Mouse (Mus musculus) layer of hippocampus, postnatal 14 days (tissue): ENCODE results near the gene Immt. TPM values are rescaled to one million over a fixed set of nuclear protein-coding genes. Genes with fewer than 3 reads are reported as not detected.
A peak's percentile ranks its signal among the peaks of the same experiment; 100 is the strongest.

Experiments
- DNase-seq, 2 experiments: peaks; one replicate each; pipeline ENCODE4 v3.0.0; 2021 to 2022; ENCODE audit warnings: low spot score in 2 of 2, mixed read lengths in 1 of 2
- long read RNA-seq, 2 experiments: library from polyadenylated mRNA; stranded (forward); transcript quantifications; one replicate each; pipeline ENCODE4 v2.0.0; 2021
- total RNA-seq, 2 experiments: library from RNA; stranded (reverse); gene quantifications; 2 replicates each; pipeline ENCODE4 v1.2.3; 2021

Gene Immt
- 100 to 1,000 TPM; 144 to 145 TPM for total RNA-seq
- long read RNA-seq, experiment 1, partial matches to known transcripts: 2 of 18 reads
- long read RNA-seq, experiment 1, other reads (novel, unspliced or antisense): 14 of 18 reads
- long read RNA-seq, experiment 2, partial matches to known transcripts: 0 of 24 reads
- long read RNA-seq, experiment 2, other reads (novel, unspliced or antisense): 22 of 24 reads

DNA sequence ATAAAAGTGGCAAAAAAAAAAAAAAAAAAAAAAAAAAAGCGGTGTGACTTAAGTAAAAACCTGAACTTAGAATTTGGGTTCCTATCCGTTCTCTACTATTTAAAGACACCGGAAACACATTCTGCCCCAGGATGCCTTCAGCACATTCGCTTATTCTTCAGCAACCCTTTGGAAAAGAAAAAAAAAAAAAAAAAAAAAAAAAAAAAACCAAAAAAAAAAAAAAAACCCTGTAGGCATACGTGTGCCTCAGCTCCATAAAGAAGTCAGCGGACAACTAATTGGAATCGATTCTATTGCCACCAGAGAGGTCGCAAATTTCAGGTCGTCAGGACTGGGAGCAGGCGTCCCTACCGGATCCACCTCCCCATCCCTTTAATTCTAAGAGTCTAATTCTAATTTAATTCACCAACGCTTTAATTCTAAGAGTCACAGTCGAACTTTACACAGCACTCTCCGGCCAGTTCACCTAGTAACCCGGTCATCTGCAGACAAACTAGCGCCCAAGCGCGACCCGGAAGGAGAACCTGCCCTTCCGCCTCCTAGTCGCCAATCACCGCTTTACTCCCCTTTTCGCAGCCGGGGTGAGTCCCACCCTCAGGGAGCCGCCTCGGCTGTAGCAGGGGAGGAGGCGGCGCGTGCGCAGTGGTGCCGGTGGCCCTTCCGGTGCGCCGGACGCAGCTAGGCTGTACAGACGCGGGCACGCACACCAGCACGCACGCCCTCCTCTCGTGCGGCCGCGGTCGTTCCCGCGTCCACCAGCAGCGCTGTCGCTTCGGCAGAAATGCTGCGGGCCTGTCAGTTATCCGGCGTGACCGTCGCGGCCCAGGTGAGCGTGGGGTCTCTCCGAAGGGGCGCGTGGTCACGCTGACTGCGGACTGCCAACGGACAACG is at the start of gene Immt:
Gene Immt (plus strand): TSS at position 642 of the 891 bp plus-strand sequence.
- peak; percentile 93 to 97 for DNase-seq

DNA sequence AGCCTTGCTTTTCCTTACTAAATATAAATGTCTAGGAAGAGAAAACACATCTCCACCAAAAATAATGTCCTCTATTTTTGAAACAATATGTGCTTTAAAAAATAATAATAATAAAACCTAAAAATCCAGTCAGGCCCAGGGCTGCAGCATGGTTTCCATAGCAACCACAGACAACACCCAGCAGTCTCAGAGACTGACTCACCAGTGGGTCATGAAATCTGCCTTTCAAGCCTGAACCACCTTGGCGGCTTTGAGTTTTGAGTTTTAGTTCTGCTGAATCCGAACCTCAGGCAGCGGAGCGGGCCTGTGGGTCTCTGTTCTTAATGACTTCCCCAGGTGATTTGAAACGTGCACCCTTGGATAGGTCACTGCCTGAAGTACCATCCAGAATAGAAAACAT is 48.0 kb upstream of the Immt start:
- no peak for DNase-seq

DNA sequence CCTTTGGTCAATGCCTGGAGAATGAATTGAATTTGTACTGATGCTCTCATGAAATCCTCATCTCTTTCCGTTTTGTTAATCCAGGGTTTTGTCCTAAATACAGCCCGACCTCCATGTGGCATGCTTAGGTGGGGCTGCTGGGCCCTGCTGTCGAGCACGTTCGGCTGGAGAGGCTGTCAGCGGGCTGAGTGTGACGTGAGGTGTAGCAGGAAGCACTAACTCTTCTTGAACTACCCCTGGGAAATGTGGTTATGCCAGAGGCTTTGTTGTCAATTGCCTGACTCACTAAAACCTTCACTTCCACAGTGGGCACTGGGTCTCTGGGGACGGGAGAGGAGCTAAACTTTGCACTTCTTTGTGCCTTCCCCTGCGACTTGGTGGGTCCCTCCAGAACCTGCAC is 42.8 kb upstream of the Immt start:
- DNase-seq: no peak

DNA sequence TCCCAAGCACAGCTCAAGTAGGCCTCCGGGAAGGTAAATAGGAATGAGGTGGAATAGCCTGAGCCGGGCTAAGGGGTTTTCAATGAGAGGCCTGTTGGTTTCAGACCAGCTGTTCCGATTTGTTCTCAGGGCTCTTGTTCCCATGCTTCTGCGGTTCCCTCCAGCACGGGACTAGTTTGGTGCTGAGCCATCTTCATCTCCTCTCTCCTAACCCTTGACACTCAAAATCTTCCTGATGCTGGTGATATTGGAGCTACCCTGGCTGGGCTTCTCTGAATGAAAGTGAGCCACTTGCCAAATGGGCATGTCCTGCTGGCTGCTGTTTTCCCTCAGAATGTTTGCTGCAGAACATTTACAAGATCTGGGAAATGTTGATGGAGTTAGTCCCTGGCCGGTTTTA is 39.4 kb upstream of the Immt start:
- no peak for DNase-seq

DNA sequence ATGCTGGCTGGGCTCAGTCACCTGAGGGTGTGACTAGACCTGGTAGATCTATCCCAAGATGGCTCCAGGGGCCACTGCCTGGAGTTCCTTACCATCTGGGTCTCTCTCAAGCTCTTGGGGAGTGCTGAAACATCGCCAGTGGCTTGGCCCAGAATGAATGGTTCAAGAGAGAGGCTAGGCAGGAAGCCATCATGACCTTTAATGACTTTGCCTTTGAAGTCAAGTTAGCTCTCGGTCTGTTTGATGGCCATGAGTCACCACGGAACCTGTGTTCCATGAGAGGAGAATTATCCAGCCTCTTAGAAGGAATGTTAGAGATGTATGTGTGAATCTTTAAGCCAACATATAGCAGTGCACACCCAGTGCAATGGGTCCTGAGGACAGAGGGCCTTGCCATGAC is 31.7 kb upstream of the Immt start:
- no peak for DNase-seq

DNA sequence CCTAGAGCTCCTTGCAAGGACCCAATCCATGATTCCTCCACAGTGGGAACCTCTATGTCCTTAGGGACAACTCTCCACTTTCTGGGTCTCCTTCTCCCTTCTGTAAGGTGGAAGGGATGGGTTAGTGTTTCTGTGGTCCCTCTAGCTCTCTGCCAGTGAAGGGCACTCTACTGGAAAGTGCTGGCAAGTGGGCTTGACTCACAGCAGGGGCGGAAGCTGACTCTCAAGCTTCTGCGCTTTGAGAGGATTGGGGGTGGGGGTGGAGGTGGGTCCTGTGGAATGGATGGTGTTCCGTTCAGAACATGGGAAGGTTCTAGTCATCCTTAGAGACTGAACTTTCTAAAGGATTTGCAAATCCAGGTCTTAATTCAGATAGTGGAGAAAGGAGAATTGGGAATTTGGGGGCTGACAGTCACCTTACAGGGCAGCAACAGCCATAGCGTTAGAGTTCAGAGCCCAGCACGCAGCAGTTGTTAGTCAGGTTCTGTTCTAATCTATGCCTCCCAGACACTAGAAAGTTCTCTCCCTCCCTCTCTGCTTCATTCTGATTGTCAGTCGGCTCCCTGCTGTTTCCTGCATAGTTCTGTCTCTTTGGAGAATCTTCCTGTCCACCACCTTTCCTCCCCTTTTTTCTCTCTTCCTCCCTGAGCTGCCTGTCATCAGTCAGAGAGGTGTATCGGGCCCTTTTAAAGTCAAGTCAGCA is 30.0 kb upstream of the Immt start:
- DNase-seq: no peak

DNA sequence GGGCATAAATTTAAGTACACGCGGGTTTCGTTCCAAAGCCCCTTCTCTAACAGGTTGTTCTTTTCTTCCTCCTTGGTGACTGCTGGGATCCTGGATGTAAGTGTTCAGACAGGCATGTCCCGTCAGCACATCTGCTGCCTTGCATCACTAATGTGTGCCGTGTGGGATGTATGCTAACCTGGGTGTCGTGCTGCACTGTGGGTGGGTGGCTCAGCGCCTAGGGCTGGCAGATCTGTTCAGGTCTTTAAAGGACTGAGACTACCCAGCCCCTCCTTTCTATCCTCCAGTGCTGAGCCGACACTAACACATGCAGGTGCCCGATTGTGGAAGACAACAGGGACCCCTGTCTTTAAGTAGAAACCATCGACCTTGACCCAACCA is 29.4 kb upstream of the Immt start:
- DNase-seq: peak in 1 of 2 experiments; percentile 40

DNA sequence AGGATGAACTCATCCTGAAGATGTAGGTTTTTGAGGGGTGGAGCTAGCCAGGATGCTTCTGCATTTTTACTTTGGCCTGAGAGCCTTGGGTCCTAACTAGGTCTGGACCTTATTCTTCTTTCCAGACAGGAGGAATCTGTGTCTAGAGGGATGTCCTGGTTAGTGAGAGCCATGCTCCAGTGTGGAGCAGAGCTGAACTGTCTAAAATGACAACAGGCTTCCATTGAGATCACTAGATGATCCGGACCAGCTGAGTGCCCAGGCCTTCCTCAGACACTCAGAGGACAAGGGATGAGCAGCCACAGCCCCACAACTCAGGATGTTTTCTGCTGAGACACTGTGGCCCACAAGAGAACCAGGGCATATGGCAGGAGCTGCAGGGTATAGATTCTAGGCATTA is 27.5 kb upstream of the Immt start:
- DNase-seq: no peak

DNA sequence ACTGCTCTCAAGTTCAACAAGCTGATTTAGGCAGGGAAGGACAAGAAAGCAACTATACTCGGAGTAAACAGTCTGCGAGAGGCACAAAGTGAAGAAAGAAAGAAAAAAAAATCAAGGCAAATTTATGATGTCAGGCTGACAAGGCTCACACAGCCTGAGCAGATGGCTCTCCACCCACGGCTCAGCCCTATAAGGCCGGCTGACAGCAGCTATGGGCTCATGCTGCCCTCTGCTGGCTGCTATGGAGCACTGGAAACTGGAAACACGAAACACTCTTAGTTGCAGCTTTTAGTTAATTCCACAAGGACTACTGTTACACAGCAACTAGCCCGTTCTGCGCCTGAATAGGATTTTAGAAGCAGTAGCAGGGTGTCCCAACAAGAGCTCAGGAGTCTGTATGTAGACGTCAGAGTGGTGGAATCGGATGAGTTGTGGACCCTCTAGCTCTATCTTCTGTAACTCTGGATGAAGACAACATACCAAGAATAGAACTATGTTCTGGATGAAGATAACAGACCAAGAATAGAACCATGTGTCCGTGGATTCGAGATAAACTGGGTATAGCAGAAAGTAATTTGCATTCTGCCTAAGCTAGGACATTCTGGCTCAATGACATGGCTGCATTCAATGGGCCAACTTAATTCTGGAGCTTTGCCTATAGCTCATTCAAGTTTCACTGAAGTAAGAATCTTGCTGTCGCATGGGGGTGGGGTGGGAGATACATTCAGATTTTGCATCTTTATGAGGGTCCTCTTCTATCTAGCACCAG is 26.9 kb upstream of the Immt start:
- DNase-seq: peak; percentile 54 to 81

DNA sequence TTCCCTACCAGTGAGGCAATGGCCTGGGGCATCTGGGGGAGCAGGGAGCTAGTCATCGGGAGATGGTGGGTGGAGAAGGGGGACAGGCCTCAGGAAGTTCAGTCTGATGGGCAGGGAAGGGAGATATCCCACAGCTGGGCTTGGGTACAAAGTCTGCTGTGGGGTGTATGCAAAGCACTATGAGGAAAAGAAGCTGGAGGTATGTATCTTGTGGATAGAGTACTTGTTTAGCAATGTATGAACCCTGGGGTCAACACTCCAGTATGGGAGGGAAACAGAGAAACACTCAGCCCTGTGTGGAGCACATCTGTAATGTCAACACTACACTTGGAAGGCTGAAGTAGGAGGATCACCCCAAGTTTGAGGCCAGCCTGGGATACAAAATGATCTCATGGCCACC is 24.4 kb upstream of the Immt start:
- no peak for DNase-seq

DNA sequence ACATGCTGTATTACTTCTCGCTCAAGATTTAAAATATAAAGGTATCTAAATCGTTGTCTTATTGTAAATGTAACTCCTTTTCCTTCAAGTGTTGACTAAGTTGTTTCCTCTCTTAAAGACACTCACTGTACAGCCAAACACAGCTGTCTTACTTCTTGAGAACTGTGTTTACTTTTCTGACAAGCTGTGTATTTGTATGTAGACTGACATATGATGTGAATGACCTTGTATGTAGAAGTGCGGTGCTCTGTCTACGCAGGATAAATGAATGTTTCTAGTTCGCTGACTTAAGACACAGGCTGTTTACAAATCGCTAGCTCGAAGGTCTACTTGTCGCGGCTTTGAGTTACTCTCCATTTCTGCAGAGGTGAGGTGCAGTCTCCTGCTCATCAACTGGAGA is 21.2 kb upstream of the Immt start:
- no peak for DNase-seq

DNA sequence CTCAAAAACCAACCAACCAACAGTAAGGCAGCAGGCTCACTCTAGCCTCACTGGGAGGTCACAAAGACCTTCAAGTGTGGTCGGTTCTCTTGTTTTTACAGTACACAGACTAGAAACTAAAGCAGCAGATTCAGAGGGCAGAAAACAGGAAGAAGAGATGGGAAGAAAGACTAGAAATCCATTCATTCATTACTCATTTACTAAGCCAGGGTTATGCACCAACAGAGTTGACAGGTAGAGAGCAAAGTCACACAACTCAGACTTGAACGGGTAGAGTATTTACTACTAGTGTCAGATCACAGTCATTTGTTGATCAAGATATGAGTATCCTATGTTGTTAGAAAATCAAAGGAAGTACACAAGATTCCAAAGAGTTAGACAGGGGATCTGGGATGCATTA is 18.3 kb upstream of the Immt start:
- no peak for DNase-seq

DNA sequence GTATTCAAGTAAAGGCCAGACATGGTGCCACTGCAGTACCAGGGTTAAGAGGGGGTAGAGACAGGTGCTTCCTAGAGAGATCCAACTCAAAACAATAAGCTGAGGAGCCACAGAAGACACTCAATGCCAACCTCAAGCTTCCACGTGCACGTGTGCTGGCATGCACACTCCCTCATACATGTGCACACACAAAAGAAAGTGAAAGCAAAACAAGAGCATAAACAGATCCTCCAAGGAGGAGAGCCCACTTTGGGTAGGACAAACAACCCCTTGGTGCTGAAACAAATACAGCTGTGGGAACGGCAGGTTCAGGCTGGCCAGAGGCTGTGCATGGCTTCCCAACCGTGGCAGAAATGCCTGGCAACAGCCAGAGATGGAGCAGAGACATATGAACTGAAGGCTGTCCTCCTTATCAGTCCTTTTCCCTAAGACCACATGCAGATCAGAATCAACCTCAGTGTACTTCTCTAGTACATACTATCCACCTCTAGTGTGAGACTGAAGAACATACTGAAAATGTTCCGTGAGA is 11.3 kb upstream of the Immt start:
- DNase-seq: no peak

DNA sequence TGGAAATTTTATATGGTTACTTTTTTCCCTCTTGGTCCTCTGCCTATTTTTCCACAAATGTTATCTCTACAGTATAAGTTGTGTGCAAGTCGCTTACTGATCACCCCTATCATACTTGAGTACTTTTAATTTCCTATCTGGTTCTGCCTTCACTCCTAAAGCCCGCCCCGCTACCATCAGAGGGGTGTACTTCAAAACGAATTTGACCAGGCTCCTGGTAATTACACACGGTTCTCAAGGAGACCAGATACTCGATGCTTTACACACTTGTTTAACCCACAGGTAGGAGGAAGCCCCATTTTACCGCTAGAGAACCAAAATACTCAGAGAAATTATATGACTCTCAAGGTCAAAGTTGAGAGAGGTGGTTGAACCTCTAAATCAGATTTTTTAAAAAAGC is 8.0 kb upstream of the Immt start:
- DNase-seq: no peak

DNA sequence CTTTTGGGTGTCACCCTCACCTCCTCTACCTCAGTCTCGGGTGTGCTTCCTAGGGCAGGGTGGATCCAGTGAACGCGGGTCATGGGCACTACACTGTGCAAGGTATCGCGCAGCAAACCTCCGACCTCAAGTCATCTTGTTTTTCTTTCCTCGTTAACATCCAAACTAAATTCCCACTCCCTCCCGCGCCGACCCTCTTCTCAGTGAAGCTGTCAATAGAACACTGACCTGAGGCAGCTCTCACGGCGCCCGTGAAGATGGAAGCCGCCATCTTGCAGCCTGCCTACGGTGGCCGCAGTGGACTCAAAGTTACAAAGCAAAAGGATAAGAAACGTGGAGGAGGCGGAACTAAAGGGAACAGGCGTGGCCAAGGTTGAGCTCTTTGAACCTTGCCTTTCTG is 7.6 kb upstream of the Immt start:
- peak; percentile 79 to 88 for DNase-seq

DNA sequence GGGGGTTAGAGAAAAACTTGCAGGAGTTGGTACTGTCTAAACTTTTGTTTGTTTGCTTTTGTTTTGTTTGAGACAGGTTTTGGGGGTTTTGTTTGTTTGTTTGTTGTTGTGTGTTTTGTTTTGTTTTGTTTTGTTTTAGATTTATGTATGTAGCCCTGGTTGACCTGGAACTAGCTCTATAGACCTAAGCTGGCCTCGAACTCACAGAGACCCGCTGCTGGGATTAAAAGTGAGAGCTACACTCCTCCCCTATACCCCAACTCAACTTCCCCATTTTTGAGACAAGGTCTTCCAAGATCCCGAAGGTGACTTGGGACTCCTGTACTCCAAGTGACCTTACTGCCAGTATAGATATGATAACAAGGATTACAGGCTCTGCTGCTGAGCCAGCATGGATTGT is 7.2 kb upstream of the Immt start:
- no peak for DNase-seq

DNA sequence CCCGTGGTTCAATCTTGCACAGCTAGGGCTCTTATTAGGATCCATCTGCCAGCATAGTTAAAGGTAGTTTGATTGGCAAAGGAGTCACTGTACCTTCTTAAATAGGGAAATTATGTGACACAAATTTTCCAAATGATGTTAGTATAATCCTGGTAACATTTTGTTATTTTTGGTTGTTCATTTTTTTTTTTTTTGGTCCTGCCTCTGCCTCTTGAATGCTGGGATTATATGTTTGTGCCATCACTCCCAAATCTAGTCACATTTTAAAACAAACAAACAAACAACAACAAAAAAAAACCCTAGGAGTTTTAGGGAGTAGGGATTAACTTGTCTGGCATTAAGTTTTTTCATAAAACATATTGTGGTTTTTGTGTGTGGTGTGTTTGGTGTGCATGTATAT is 4.3 kb upstream of the Immt start, which contains the start of gene Mrpl35:
Gene Mrpl35 (minus strand): TSS at position 101 of the 400 bp plus-strand sequence.
- no peak for DNase-seq

DNA sequence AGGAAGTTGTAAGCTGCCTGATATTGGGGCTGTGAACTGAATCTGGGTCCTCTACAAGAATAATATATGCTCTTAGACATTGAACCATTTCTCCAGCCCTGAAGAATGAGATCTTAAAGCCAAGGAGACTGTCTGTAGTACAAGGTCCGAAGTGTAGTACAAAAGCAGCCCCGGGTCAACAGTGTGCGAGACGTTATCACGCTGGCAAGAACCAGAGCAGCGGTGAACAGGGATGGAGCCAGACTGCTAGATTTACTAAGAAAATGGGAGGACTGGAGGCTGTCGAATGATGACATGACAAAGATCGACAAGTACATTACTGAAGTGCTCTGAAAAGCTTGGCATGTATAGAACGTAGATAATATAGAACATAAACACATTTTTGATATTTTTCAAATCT is 1.4 kb upstream of the Immt start:
- no peak for DNase-seq

DNA sequence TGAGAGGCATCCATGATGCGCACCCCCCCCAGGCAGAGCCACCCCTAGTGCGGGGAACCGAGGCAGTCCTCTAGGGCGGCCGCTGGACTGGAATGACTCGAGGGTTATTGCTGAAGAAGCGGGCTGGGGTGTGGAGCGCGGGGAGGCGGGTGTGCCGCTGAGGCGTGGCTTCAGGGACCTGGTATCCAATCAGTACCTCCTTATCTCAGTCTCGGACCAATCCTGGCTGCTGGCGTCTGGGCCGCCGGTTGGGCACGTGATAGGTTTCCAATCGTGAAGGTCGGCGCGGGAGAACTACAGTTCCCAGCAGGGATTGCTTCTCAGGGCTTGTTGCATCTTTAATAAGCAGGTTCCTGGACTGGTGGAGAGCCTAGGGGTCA is 440 bp downstream of the Immt start:
- DNase-seq: peak; percentile 94 to 98

DNA sequence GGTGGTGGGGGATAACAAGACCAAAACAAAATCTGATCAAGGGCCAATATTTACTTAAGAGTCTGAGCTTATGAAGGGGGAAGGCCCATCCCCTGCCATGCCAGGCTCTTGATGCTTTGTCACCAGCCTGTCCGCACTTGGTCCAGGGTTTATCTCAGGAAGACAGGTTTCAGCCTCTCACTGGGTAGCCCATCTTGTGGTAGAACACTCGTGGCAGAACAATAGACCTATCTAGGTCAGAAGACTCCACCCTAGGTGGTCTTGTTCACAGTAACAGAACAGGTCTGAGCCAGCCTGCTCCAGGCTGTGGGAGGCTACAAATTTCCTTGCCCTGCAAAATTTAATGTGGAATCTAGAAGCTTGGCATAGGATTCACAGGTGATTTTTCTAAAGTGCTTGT is 5.7 kb downstream of the Immt start:
- DNase-seq: no peak

DNA sequence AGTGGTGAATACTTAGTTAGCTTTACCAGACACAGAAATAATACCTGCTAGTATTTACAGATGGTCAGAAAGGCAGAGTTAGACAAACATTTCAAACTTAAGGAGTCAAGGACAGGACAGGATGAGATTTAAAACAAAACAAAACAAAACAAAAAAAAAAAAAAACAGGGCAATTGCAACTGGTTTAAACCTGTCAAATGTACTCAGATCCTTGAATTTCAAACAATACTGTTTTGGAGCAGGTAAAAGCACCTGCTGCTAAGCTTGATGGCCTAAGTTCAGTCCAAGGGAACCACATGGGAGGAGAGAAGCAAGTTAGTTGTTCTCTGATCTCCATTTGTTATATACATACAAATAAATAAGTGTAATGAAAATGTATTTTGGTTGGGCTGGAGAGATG is 8.7 kb downstream of the Immt start:
- no peak for DNase-seq
